Mouse (Mus musculus): ENCODE results near the gene Gsta2.

- TF ChIP-seq CTCF (IDR thresholded peaks at IDR 0.05; ENCODE audit: extremely low read depth, insufficient read length, insufficient replicate concordance, low read depth, low read length) (no peak), POLR2A (IDR thresholded peaks at IDR 0.05; ENCODE audit: low read depth, low read length) (no peak)
Measured at GRCm38 (mm10) chr9:78365850-78366544, 10.4 kb upstream of the Gsta2 start.

Data from small intestine, adult 2 months (tissue).